Mouse (Mus musculus) kidney, postnatal 10 days (tissue): Measurements from ENCODE around the gene Stard10.

Experiments used
- DNase-seq: peaks from one replicate; pipeline ENCODE4 v3.0.0; 2021; ENCODE audit warnings: mixed read lengths

Gene Stard10

GRCm38 (mm10) chr7:101374155-101374554, 57.3 kb downstream of the Stard10 start:
- DNase-seq, result peak; percentile 51

- DNase-seq, result no peak
Measured at GRCm38 (mm10) chr7:101376701-101377340, 59.9 kb downstream of the Stard10 start.

GRCm38 (mm10) chr7:101377741-101378262, 60.9 kb downstream of the Stard10 start:
- peak; percentile 89 for DNase-seq

- DNase-seq, result peak; percentile 31
Measured at GRCm38 (mm10) chr7:101378285-101378684, 61.4 kb downstream of the Stard10 start.

DNA sequence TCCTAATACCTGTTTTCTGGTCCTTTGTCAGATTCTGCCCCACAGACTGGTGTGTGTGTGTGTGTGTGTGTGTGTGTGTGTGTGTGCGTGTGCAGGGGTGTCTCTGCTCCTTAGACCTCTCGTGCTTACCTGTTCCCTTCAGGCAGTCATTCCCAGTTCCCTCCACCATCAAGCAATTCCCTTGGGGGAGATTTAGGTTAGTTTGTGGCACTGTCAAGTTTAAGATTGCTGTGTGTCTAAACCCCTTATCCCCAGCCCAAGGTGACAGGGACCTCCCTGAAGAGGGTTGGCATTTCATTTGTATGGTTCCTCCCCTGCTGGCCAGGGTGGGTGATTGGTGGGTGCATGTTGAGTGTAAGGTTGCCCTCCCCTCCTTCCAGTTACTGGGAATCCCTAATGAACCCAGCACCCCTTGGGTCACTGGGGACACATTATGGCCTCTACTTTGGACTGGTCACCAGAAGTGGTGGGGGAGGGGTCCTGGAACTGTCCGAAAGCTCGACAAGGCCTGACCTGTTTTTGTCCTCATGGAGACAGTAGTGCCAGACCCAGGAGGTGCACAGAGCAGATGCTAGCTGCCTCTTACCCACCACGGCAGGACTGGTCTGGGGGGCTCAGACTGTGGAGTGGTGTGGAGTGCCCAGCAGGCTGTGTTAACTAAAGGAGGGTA, 62.0 kb downstream of the Stard10 start:
- DNase-seq, result peak; percentile 70

- DNase-seq, result peak; percentile 19
Measured at GRCm38 (mm10) chr7:101379732-101380131, 62.8 kb downstream of the Stard10 start.

GRCm38 (mm10) chr7:101381512-101381911, 64.6 kb downstream of the Stard10 start:
- DNase-seq, result peak; percentile 47

DNA sequence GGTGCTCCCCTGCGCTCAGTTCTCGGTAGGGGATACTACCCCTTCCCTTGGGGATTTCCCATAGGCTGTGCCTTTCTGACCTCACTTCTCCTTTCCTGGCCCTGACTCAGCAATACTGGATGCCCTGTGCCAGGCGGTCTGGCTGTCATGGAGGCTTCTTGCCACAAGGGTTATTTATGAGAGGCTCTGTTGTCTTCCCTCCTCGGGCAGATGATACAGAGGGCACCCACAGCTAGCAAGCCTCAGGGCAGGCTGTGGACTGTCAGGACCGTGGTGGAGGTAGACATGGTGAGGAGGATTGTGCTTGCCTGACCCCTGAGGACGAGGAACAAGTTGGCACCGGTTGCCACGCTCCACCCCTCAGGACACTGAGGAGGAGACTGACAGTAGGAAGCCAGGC, 65.5 kb downstream of the Stard10 start:
- DNase-seq, result peak; percentile 49

DNA sequence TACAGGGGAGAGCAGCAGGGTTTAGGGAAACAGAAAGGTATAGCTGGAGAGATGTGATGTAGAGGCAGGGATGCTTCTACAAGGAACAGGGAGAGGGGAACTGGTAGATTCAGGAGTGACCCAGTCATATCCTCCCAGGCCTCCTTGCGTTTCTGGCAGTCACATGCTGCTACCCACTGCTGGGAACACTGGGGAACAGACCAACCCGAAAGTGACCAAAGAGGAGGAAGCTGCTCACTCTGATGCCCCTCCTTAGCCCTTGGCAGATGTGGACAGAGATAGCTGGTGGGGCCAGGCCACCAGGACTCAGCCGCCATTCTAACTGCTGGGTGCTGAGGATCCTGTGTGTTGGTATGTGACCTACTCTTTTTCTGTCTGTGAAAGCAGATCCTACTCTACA, 66.9 kb downstream of the Stard10 start:
- DNase-seq, result peak; percentile 12

DNA sequence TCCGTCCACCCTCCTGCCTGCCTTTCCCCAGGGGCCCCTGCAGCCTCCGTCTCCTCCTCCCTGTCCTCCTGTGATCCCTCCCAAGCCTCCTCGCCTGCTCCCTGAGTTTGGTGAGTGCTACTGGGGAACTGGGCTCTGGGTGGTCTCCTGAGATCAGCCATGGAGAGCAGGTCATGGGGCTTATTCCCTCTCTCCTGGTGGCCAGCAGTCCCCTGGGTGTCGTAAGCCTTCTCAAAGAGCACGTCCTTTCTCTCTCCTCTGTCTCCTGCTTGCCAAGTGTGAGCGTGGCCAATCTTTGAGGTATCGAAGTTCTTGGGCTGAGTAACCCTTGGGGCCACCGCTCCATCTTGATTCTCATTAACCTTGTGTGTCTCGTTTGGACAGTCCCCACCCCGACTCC, 68.0 kb downstream of the Stard10 start:
- no peak for DNase-seq

DNA sequence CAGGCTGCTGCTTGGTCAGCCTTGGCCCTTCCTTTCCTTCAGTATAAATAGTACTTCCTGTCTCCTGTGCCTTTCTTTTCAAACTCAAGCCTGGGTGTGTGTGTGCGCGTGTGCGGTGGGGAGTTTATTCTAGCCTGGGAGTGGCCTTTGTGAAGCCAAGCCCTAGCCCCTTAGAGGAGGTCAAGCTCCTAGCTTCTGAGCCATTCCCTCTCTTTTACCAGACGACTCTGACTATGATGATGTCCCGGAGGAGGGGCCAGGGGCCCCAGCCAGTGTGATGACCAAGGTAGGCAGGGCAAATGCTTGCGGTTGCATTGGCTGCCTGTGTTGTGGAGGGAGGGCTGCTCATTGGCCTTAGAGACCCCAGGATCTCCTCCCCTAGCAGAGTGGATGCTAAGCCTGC, 68.4 kb downstream of the Stard10 start:
- peak; percentile 69 for DNase-seq

GRCm38 (mm10) chr7:101385866-101386452, 69.1 kb downstream of the Stard10 start:
- DNase-seq, result peak; percentile 80

DNA sequence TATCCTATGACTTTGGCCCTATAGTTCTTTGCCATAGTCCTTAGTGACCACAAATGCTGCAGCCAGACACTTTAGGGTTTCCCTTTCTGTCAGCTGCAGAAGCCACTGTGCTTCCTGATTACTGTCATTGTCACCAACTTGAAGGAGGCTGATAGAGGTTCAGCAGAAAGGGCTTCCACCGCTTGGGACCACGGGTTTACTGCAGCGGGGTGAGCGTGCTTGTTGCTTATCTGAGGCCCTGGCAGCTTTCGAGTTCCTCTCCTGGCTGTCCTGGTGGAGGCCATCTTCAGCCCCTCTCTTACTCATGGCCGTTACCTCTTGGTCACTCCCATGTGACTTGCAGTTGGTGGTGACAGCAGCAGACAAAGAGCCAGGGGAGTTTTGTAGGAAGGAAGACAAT, 72.4 kb downstream of the Stard10 start:
- DNase-seq, result no peak

- DNase-seq, result peak; percentile 45
Measured at GRCm38 (mm10) chr7:101391909-101392479, 75.1 kb downstream of the Stard10 start.

DNA sequence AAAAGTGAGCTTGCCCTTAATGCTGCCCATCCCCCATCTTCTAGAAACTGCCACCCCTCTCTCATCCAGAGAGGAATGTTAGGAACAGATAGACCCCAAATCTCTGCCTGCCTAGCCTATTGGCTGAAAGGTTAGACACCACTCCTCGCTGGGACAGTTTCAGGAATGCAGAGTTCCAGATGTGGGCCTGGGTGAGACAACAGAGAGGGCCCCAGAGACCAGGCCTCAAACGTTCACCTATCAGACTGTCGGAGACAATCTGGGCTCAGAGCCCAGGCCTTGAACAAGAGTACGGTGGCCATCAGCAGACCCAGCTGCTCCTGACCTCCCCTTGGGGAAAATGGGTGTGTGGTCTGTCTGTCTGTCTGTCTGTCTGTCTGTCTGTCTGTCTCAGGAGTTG, 76.1 kb downstream of the Stard10 start:
- peak; percentile 35 for DNase-seq

GRCm38 (mm10) chr7:101393694-101394504, 77.0 kb downstream of the Stard10 start:
- DNase-seq, result peak; percentile 84

DNA sequence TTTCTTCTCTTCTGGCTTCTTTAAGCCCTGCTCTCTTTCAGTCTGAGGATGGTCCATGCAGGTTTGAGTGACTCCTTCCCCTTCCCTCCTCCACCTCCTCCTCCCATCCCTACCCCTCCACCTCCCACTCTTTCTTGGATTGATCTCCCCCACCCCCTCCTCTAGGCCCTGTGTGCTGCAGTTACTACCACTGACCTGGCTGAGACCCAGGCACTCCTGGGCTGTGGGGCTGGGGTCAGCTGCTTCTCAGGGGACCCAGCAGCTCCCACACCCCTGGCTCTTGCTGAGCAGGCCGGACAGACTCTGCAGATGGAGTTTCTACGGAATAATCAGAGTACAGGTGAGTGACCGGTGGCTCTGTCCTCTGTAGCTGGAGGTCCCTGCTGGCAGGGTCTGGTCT, 77.7 kb downstream of the Stard10 start:
- DNase-seq, result peak; percentile 21

- peak; percentile 65 for DNase-seq
Measured at GRCm38 (mm10) chr7:101395471-101395870, 78.6 kb downstream of the Stard10 start.
